Mouse (Mus musculus) B cell, adult 67 days (primary cell): ENCODE results near the gene Zfp160. TPM values are rescaled to one million over a fixed set of nuclear protein-coding genes. Genes with fewer than 3 reads are reported as not detected.

ENCODE experiments used
- total RNA-seq, 2 experiments: library from RNA; stranded (reverse); gene quantifications; 4 replicates each; pipeline ENCODE4 v1.2.4; 2023

Zfp160 gene
- 10 to 100 TPM; 17.9 to 21.7 TPM for total RNA-seq

GRCm38 (mm10) chr17:21008382-21009331 lies at the start of gene Zfp160:
TSS of gene Zfp160 (plus strand) at chr17:21008903.

GRCm38 (mm10) chr17:20996364-20996763 lies 12.3 kb upstream of the Zfp160 start, which contains the start of gene Vmn1r233:
TSS of gene Vmn1r233 (minus strand) at chr17:20996464.

Other genes starting within 250 kb of the Zfp160 start
- not detected for gene Vmn1r228, start 222.7 kb upstream of the Zfp160 start, total RNA-seq
- under 1 TPM; 0.06 TPM for gene Vmn1r229, start 197.3 kb upstream of the Zfp160 start, total RNA-seq
- not detected for gene Vmn1r230, start 168.5 kb upstream of the Zfp160 start, total RNA-seq
- gene Vmn1r231, start 103.8 kb upstream of the Zfp160 start, total RNA-seq = not detected
- not detected for gene Vmn1r232, start 89.2 kb upstream of the Zfp160 start, total RNA-seq
- 100 to 1,000 TPM; 277 to 298 TPM for gene Ppp2r1a, start 63.6 kb upstream of the Zfp160 start, total RNA-seq
- gene Vmn1r233, start 12.4 kb upstream of the Zfp160 start, total RNA-seq = not detected
- not detected for gene Vmn1r234, start 217.2 kb downstream of the Zfp160 start, total RNA-seq
- gene Vmn1r235, start 247.5 kb downstream of the Zfp160 start, total RNA-seq = not detected